Mouse (Mus musculus) MEL (cell line): ENCODE data around the gene Fbxw8. TPM values are rescaled to one million over a fixed set of nuclear protein-coding genes. Genes with fewer than 3 reads are reported as not detected.

Source experiments
- DNase-seq: peaks from one replicate; pipeline ENCODE4 v3.0.0; 2011; ENCODE audit warnings: low read depth, low spot score
- H3K27ac ChIP-seq: 2 replicates; pipeline ENCODE4 v1.5.1; 2012; ENCODE audit warnings: low read depth, mild to moderate bottlenecking, control low read depth, low read length, moderate library complexity; ENCODE audit not compliant: control insufficient read depth
- H3K27me3 ChIP-seq, 2 experiments: fragments of 150-350 bp in 1 of 2; sonication (generic) in 1 of 2; 2 replicates each; pipeline ENCODE4 v1.6.1; 2012; ENCODE audit warnings: low read length in 2 of 2, mild to moderate bottlenecking in 2 of 2, improper control_type of control experiment in 1 of 2, moderate library complexity in 1 of 2; ENCODE audit not compliant: insufficient read depth in 2 of 2, control insufficient read depth in 1 of 2
- H3K36me3 ChIP-seq, 2 experiments: 2 replicates each; pipeline ENCODE4 v1.6.1; 2012 to 2014; ENCODE audit warnings: low read length in 2 of 2, improper control_type of control experiment in 1 of 2, inconsistent platforms in 1 of 2, mild to moderate bottlenecking in 1 of 2; ENCODE audit not compliant: insufficient read depth in 2 of 2, control insufficient read depth in 1 of 2
- H3K4me1 ChIP-seq, 2 experiments: fragments of 150-350 bp in 1 of 2; sonication (generic) in 1 of 2; 2 replicates each; pipeline ENCODE4 v1.6.1; 2012; ENCODE audit warnings: low read length in 2 of 2, improper control_type of control experiment in 1 of 2, mild to moderate bottlenecking in 1 of 2; ENCODE audit not compliant: insufficient read depth in 2 of 2, control insufficient read depth in 1 of 2
- H3K4me3 ChIP-seq, 2 experiments: fragments of 150-350 bp in 1 of 2; sonication (generic) in 1 of 2; 2 replicates each; pipeline ENCODE4 v1.5.1; 2012; ENCODE audit warnings: low read depth in 2 of 2, low read length in 2 of 2, mild to moderate bottlenecking in 2 of 2, moderate library complexity in 2 of 2, control low read depth in 1 of 2, improper control_type of control experiment in 1 of 2; ENCODE audit not compliant: control insufficient read depth in 1 of 2, insufficient read depth in 1 of 2
- H3K79me2 ChIP-seq: 2 replicates; pipeline ENCODE4 v1.6.1; 2012; ENCODE audit warnings: mild to moderate bottlenecking, low read length, moderate library complexity; ENCODE audit not compliant: control insufficient read depth, poor library complexity, insufficient read depth
- H3K9ac ChIP-seq: 2 replicates; pipeline ENCODE4 v1.6.1; 2012; ENCODE audit warnings: low read depth, mild to moderate bottlenecking, control low read depth, low read length, moderate library complexity; ENCODE audit not compliant: control insufficient read depth, poor library complexity, severe bottlenecking
- H3K9me3 ChIP-seq: fragments of 150-350 bp; sonication (generic); replicated peaks from 2 replicates; pipeline ENCODE4 v1.6.1; 2012; ENCODE audit warnings: mild to moderate bottlenecking, low read length, improper control_type of control experiment, moderate library complexity; ENCODE audit not compliant: insufficient read depth
- BHLHE40 ChIP-seq: IDR thresholded peaks from 2 replicates; pipeline ENCODE4 v1.6.1; 2012; ENCODE audit warnings: low read depth, mild to moderate bottlenecking, inconsistent platforms, low read length, improper control_type of control experiment, borderline replicate concordance
- CHD2 ChIP-seq: IDR thresholded peaks from 2 replicates; pipeline ENCODE4 v1.6.1; 2011; ENCODE audit warnings: low read length, improper control_type of control experiment
- CTCF ChIP-seq, 3 experiments: IDR thresholded peaks in 2 of 3; conservative IDR thresholded peaks in 1 of 3; 2 replicates each; pipeline ENCODE4 v1.5.1; 2011 to 2012; ENCODE audit warnings: low read length in 3 of 3, low read depth in 2 of 3, mild to moderate bottlenecking in 2 of 3, improper control_type of control experiment in 1 of 3, inconsistent platforms in 1 of 3, mixed read lengths in 1 of 3, moderate library complexity in 1 of 3; ENCODE audit not compliant: control insufficient read depth in 1 of 3, insufficient read depth in 1 of 3, poor library complexity in 1 of 3, severe bottlenecking in 1 of 3
- E2F4 ChIP-seq: IDR thresholded peaks from 2 replicates; pipeline ENCODE4 v1.6.1; 2011; ENCODE audit warnings: low read depth, low read length, improper control_type of control experiment, borderline replicate concordance
- ELF1 ChIP-seq: IDR thresholded peaks from 2 replicates; pipeline ENCODE4 v1.6.1; 2014; ENCODE audit warnings: low read depth, mild to moderate bottlenecking, inconsistent platforms, low read length, improper control_type of control experiment, moderate library complexity
- GABPA ChIP-seq: IDR thresholded peaks from 2 replicates; pipeline ENCODE4 v1.6.1; 2012; ENCODE audit warnings: low read depth, mild to moderate bottlenecking, inconsistent platforms, low read length, improper control_type of control experiment, moderate library complexity
- MAX ChIP-seq: IDR thresholded peaks from 2 replicates; pipeline ENCODE4 v1.6.1; 2011; ENCODE audit warnings: low read length, improper control_type of control experiment
- MXI1 ChIP-seq: IDR thresholded peaks from 2 replicates; pipeline ENCODE4 v1.6.1; 2011; ENCODE audit warnings: mild to moderate bottlenecking, low read depth, low read length, improper control_type of control experiment
- MYC ChIP-seq: IDR thresholded peaks from 2 replicates; pipeline ENCODE4 v1.6.1; 2011; ENCODE audit warnings: low read depth, mild to moderate bottlenecking, low read length, improper control_type of control experiment, moderate library complexity
- POLR2AphosphoS2 ChIP-seq: IDR thresholded peaks from 2 replicates; pipeline ENCODE4 v1.6.1; 2011; ENCODE audit warnings: low read length, improper control_type of control experiment
- POLR2AphosphoS5 ChIP-seq: IDR thresholded peaks from 2 replicates; pipeline ENCODE4 v1.6.1; 2012; ENCODE audit warnings: low read depth, borderline replicate concordance, mild to moderate bottlenecking, inconsistent platforms, low read length, moderate library complexity, mixed read lengths
- TBP ChIP-seq: IDR thresholded peaks from 2 replicates; pipeline ENCODE4 v1.8.0; 2011; ENCODE audit warnings: low read depth, low read length, improper control_type of control experiment
- UBTF ChIP-seq: IDR thresholded peaks from 2 replicates; pipeline ENCODE4 v1.6.1; 2012; ENCODE audit warnings: low read depth, mild to moderate bottlenecking, inconsistent platforms, low read length, improper control_type of control experiment, moderate library complexity, borderline replicate concordance; ENCODE audit not compliant: insufficient read depth
- USF1 ChIP-seq: IDR thresholded peaks from 2 replicates; pipeline ENCODE4 v1.6.1; 2014; ENCODE audit warnings: low read depth, mild to moderate bottlenecking, inconsistent platforms, low read length, improper control_type of control experiment, moderate library complexity
- USF2 ChIP-seq, 2 experiments: IDR thresholded peaks; 2 replicates each; pipeline ENCODE4 v1.6.1; 2011 to 2012; ENCODE audit warnings: improper control_type of control experiment in 2 of 2, low read length in 2 of 2, borderline replicate concordance in 1 of 2, inconsistent platforms in 1 of 2, low read depth in 1 of 2, mild to moderate bottlenecking in 1 of 2; ENCODE audit not compliant: insufficient read depth in 1 of 2
- ZC3H11A ChIP-seq: IDR thresholded peaks from 2 replicates; pipeline ENCODE4 v1.6.1; 2012; ENCODE audit warnings: low read depth, mild to moderate bottlenecking, inconsistent platforms, low read length, improper control_type of control experiment
- ZKSCAN1 ChIP-seq: IDR thresholded peaks from 2 replicates; pipeline ENCODE4 v1.6.1; 2012; ENCODE audit warnings: low read depth, mild to moderate bottlenecking, inconsistent platforms, low read length, improper control_type of control experiment, moderate library complexity
- polyA plus RNA-seq, 2 experiments: library from polyadenylated mRNA; stranded (reverse) in 1 of 2; unstranded in 1 of 2; fragments of >175 nt in 1 of 2; fragments of >200 nt in 1 of 2; gene quantifications; 2 replicates each; pipeline versions ENCODE4 v1.2.1 to v1.2.4; 2012; ENCODE audit warnings: low replicate concordance in 2 of 2, low read depth in 1 of 2; ENCODE audit not compliant: insufficient read length in 2 of 2, insufficient read depth in 1 of 2, missing spikeins in 1 of 2
- total RNA-seq: library from RNA; depleted of rRNA; stranded (reverse); fragments of 300-350 nt; gene quantifications from 2 replicates; pipeline ENCODE4 v1.2.3, GENCODE M21; 2012

Fbxw8 gene
- total and polyA plus RNA-seq, 3 experiments: 49.9 to 57.4 (median 52.5) TPM

- H3K27ac ChIP-seq: no peak overlapping the region
- H3K9me3 ChIP-seq: no peaks in the 10 kb centered on the region
- no peak for DNase-seq
- no peaks in the 10 kb centered on the region for H3K4me1 ChIP-seq
- H3K4me3 ChIP-seq: no peak overlapping the region
- no peaks in the 10 kb centered on the region for H3K27me3 ChIP-seq
- H3K79me2 ChIP-seq: no peaks in the 10 kb centered on the region
- H3K9ac ChIP-seq: no peak overlapping the region
- TF ChIP-seq MAX (no peak), BHLHE40 (no peak), POLR2AphosphoS2 (no peak), USF2 (IDR thresholded peaks at IDR 0.05; ENCODE audit: borderline replicate concordance in 1 of 2, insufficient read depth in 1 of 2, low read depth in 1 of 2, low read length in 2 of 2) (no peak)
- no peaks in the 10 kb centered on the region for H3K36me3 ChIP-seq
These were observed 55.3 kb downstream of the Fbxw8 start for GRCm38 (mm10) chr5:118099870-118100478.

DNA sequence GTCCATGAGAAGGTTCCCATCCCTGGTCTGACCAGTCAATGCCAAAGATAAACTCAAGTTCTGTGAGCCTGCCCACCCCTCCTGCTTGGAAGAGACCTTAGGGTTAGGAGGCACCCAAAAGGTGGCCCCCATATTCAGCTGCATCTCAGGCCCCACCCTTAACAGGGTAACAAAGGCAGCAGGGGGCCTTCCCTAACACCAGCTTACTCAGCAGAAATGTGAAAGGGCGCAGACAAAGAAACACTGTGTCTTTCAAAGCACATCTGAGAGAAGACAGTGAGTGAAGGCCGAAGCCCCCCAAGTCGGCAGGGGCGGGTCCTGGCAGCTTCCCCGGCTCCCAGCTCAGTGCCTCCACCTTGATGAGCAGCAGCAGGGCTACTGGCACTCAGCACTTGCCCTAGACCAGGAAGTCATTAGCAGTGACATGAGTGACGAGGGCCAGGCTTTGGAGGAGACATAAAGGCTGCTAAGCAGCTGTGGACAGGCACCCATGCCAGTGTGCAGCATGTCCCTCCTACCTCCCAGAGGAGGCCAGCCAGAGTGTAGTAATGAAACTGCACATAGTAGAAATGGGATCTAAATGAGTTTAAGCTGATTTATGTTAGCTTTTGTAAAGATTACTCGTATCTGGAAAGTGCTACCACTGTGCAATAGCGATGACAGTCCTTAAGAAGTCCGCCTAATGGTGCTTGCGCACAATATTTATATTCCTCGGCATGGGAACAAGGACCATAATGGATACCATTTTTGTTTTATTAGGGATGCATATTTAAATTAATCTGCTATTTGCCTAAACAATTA, 56.0 kb downstream of the Fbxw8 start:
- no peak for DNase-seq
- Histone ChIP-seq H3K4me1 (no peaks in the 10 kb centered on the region), H3K36me3 (no peaks in the 10 kb centered on the region), H3K9ac (no peak overlapping the region), H3K4me3 (no peak overlapping the region), H3K27ac (no peak overlapping the region), H3K9me3 (no peaks in the 10 kb centered on the region), H3K79me2 (no peaks in the 10 kb centered on the region), H3K27me3 (no peaks in the 10 kb centered on the region)
- TF ChIP-seq MAX (no peak), CHD2 (no peak), UBTF (no peak), E2F4 (no peak), GABPA (no peak), ELF1 (no peak), TBP (no peak), ZKSCAN1 (no peak), ZC3H11A (no peak), USF1 (no peak), POLR2AphosphoS5 (no peak), CTCF (IDR thresholded peaks at IDR 0.05 in 2 of 3, conservative IDR thresholded peaks at IDR 0.05 in 1 of 3; ENCODE audit: control insufficient read depth in 1 of 3, insufficient read depth in 1 of 3, low read depth in 2 of 3, low read length in 3 of 3, poor library complexity in 1 of 3, severe bottlenecking in 1 of 3) (no peak), MYC (no peak), MXI1 (no peak)
